Mouse (Mus musculus) testis, postnatal 10 days (tissue): ENCODE measurements around the gene Rbm4b.

Source experiments
- DNase-seq: peaks from one replicate; pipeline ENCODE4 v3.0.0; 2021; ENCODE audit warnings: low spot score

Gene Rbm4b

DNA sequence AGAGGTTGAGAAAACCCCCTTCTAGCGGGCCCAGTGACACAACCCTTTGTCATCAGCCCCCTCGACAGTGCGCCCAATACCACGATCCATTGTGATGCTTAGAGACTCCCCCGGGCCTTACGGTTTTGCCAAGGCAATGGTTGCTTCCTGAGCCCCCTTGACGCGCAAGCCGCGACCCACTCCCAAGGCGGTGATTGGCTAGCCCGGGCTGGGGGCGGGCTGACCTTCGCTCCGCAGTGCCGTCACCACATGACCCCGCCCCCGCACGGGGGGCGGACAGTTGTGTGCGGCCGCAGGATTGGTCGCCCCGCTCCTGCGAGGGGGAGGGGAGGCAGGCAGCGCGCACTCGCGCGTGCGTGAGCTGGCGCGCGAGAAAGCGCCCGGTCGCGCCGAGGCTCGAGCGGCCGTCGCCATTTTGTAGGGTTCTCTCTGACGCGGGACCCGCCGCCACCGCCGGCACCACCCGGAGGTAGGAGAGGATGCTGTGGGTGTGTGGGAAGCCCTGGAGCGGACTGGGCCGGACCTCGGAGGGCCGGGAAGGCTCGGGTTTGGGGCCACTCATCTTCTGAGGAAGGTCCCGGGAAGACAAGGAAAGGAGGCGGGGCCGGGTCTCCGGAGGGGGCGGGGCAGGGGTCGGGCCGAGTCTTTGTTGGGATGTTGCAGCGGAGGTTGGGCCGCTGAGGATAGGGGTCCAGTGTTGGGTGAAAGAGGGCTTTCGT, at the start of gene Rbm4b:
Gene Rbm4b (plus strand): TSS at position 305 of the 719 bp plus-strand sequence.
- DNase-seq, result peak; percentile 99

DNA sequence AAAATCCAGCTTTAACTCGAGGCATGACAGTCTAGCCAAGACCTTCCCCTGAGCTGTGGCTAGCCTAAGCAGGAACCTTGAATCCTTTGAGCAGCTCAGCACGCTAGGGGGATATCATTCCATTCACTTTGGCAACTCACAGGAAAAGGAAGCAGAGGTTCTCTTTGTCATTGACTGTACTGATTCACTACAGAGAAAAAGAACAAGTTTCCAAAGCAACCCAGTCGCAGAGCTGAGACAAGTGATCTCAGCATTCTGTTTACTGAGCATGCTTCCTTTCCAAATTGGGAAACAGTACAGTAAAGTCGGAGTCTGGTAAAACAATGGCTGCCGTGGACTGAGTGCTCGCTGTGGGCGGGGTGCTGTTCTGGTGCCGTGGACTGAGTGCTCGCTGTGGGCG, 47.5 kb upstream of the Rbm4b start:
- no peak for DNase-seq

DNA sequence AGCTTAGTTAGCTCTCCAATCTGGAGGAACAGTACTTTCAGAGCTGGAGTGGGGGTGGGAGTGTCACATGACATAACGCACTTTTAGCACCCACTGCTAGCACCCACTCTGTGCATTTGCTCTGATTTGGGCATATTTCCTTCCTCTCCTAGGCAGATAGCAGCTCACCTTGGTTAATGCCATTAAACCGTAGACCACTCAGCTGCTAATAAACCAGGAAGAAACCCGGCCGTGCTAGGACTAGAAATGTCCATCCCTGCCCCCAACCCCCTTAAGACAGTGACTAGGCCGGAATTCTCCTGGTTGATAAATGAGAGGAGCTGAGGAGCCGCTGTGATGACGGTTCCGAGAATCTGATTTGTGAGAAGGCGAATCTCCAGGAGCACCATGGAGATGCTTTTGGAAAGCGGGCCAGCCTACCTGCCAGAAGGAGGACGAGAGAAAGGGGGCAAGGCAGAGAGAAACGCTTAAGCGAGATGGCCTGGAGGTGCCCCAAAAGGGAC, 45.1 kb upstream of the Rbm4b start, which contains the start of gene Sptbn2:
Gene Sptbn2 (plus strand): TSS at position 70 of the 503 bp plus-strand sequence.
- DNase-seq, result no peak

DNA sequence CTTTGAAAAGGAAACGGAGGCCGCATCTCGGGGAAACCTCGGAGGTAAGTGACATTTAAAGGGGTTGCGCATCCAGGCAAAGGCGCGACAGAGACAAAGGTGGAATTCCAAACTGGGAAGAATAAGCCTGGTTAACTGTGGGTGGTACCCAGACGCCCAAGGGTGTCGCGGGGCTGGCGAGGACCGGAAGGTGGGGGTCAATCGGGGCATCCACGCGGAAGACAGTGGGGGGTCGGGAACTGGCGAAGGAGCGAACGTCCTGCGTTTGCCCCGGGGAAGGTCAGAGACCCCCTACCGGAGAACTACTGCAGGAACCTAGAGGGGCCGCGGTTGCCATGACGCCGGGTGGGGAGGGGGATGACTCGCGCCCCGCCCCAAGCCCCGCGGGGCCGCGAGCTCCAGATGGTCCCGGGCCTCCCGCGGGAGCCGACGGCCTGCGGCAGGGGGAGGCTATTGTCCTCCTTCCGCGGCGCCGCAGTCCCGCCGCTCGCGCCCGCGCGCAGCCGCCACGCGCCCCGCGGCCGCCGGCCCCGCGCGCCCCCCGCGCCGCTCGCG, 44.6 kb upstream of the Rbm4b start:
- no peak for DNase-seq

DNA sequence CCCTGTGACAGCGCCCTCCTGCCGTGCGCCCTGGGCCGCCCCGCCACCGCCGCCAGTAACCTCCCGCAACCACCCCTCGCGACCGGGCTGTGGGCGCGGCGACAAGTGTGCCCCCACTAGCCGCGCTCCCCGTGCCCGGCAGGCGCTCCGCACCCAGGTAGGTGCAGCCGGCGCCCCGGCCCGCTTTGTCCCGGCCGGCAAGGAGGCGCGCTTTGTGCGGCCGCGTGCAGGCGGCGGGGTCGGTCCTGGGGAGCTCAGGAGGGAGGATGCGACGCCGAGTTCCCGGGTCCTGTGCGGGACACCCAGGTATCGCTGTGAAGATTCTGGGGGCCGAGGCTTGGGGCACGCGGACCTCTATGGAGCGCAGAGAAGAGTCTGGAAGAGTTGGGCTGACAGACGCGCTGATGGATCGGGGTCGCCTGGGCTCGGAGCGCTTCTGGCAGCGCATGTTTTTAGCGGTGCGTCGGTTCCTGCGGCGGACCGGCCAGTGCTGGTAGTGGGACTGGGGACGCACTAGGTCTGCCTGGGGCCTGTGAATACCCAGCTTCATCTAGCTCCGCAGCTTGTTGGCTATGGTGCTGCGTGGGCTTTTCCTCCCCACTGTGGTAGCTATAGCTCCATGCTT, 44.0 kb upstream of the Rbm4b start:
- no peak for DNase-seq

DNA sequence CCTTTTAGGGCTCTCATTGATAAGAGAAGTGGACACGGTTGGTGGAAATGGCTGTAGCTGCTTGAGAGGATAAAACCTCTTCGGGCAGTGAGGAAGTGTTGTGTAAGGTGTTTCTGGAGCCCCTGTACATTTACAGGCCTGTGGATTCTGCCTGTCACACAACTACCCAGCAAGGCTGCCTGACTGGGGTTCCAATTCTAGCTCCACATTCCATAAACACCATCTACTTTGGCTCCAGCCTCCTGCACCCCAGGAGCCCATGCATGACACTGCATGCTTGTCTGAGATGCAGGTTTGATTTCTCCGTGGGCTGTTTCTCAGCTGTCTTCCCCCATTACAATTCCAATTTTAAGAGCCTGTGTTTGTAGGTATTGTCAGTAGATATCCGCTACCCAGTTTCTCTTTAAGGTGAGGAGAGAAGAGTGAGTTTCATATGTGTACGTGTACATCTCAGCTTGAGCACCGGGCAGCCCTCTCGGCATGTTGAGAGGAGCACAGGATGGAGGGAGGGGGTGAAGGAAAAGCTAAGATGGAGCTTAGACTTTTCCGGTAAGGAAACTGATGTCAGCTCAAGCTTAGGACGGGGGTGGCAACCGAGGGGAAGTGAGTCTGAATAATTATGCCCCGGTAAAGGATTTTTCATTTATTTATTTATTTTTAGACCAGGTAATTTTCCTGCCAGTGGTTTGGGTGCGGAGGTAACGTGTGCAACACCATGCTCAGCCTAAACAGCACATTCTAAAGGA, 43.3 kb upstream of the Rbm4b start:
- no peak for DNase-seq

DNA sequence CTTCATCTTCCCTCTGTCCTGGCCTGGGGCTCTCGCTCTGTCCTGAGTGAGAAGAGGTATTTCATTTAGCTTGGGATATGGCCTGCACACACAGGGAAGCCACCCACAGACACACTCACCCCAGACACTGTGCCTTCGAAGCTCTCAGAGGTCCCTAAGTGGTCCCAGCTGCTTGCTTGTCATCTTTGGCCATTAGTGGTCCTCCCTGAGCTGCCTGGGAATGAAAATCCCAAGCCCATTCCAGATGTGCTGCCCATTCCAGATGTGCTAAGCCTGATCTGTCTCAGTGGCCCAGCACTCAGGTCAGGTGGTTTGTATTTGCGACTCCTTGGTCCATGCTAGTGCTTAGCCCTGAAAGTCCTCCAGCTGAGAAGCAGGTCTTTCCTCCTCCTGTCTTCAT, 42.4 kb upstream of the Rbm4b start:
- no peak for DNase-seq

DNA sequence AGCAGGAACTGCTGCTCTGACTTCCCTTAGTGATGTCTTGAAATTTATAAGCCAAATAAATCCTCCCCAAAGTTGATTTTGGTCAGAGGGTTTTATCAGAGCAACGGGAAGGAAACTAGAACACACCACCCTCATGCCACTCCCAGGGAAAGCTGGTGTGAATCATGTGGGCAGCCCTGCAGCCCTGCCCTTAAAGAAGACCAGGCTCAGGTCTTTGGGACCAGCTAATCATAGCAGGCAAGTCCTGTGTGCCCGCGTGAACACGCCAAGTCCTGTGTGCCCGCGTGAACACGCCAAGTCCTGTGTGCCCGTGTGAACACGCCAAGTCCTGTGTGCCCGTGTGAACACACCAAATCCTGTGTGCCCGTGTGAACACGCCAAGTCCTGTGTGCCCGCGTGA, 39.5 kb upstream of the Rbm4b start:
- no peak for DNase-seq

DNA sequence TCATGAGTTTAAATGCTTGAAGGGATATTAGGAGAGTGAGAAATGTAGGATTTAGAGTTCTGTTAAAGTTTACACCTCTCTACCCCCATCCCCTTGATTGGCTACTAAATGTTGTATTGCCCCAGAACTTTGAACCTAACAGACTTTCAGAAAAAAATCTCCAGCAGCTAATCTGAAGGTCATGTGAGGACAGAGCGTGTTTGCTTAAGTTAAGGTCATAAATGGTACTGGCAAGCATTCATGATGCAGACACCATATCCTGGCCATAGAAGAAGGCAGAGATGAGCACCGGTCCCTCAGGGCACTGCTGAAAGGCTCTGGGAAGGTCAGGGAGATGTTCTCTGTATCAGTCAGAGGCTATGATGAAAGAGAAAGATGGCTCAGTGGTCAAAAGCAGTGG, 39.0 kb upstream of the Rbm4b start:
- no peak for DNase-seq

DNA sequence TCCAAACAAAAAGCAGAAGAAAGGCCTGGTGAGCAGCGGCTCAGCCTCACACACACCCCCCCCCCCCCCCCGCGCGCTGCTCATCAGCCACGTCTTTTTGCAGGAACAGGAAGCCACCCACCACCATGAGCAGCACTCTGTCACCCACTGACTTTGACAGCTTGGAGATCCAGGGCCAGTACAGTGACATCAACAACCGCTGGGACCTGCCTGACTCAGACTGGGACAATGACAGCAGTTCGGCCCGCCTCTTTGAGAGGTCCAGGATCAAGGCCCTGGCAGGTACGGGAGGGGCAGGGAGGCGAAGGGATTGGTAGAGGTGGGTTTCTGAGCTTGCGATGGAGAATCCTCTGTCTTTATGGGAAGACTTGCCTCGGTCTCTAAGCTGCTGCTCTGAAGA, 37.6 kb upstream of the Rbm4b start:
- no peak for DNase-seq

DNA sequence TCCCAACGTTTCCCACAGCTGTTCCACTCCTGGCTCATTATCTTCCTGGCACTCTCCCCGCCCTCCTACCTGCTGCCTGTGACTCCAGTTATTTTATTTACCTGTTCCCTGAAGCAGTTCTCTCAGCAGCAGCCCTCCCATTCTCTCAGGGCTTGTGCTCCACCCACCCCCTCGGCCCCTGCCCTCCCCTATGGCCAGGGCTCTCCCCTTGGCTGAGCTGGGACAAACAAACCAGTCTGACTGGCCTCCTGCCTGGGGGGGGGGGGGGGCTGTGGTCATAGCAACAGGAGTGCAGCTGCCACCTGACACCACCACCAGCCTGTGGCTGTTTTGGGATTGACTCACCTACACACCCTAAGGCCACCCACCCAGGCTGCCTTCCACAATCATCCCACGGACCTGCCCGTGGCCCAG, 36.9 kb upstream of the Rbm4b start:
- no peak for DNase-seq

DNA sequence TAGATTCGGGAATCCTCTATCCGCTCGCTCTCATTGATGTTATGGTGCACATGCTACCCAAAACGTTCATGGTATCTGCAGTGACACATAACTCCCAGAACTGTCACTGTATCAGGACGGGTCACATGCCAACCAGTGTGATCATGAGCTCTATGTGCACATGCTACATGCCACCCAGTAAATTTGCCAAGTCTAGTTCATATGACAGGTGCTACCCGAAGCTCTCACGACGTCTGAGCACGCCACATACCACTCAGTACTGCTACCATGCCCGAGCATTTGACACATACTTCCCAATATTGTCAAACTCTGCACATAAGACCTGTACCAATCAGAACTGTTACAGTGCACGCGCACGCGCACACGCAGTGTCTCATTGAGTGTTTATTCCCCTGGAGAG, 36.2 kb upstream of the Rbm4b start:
- DNase-seq, result no peak

DNA sequence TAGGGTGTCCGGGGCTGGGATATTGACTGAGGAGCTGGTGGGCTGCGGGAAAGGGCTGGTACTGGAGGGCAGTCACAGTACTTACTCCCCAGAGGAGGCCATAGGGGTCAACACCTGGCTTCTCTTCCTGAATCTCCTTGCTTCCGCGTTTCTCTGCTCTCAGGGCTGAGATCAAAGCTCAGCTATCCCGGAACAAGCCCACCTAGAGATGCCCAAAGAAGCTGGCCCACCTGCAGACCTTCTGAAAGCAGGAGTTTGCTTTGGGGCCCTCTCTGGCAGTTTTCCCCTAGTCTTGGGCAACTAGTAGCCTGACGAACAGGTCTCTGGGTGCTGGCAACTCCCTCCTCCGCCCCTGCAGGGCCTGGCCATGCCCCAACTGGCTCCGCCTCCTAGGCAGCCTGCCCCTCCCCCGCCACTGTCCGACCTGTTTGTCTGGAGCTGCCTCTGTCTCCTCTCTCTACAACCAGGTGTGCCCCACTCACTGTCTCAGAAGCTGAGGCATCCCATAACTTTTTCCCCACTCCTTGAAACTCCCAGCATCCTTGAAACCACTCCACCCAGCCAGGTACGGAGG, 35.5 kb upstream of the Rbm4b start:
- DNase-seq, result peak; percentile 65

DNA sequence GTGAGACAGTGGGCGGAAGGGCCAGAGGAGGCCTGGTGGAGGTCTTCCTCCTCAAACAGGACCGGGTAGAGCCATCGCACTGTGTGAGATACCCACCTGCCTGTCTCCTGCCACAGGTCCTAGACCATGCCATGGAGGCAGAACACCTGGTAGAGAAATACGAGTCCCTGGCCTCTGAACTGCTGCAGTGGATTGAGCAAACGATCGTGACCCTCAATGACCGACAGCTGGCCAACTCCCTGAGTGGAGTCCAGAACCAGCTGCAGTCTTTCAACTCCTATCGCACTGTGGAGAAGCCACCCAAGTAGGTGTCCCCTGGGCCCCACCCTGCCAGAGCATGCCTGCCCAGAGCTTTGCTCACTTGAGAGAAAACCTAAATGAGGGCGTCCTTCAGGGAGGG, 27.1 kb upstream of the Rbm4b start:
- DNase-seq, result no peak

DNA sequence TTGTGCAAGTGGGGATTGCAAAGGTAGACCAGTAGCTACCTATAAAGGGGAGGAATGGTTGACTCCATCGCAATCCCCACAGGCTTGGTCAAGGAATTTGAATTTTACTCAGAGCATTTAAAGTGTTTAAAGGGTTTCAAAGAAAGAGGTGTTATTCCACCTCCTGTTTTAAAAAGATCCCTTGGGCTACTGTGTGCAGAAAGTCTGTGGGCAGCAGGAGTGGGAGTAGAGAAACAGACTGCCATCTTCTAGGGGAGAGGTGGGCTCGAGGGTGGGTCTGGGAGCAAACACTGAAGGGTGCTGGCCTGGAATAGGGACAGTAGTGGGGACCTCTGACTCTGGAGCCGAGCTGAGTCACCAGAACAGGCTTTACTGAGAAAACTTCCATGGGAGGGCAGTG, 23.2 kb upstream of the Rbm4b start:
- DNase-seq, result no peak

DNA sequence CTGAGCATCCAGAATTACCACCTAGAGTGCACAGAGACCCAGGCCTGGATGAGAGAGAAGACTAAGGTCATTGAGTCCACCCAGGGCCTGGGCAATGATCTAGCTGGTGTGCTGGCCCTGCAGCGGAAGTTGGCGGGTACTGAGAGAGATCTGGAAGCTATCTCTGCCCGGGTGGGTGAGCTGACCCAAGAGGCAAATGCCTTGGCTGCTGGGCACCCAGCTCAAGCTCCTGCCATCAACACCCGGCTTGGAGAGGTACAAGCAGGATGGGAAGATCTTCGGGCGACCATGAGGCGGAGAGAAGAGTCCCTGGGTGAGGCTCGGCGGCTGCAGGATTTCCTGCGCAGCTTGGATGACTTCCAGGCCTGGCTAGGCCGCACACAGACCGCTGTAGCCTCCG, 18.4 kb upstream of the Rbm4b start:
- no peak for DNase-seq

DNA sequence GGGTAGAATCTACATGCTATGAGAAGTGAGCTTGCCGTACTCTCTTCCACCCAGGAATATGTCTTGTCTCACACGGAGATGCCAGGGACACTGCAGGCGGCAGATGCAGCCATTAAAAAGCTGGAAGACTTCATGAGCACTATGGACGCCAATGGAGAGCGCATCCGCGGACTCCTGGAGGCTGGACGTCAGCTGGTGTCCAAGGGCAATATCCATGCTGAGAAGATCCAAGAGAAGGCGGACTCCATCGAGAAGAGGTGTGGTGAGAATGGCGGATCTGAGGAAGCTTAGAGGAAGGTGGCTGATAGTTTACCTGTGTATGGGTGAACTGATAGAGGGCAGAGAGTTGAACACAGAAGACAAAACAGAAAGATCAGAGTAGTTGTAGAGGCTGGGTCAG, 17.2 kb upstream of the Rbm4b start:
- DNase-seq, result no peak

DNA sequence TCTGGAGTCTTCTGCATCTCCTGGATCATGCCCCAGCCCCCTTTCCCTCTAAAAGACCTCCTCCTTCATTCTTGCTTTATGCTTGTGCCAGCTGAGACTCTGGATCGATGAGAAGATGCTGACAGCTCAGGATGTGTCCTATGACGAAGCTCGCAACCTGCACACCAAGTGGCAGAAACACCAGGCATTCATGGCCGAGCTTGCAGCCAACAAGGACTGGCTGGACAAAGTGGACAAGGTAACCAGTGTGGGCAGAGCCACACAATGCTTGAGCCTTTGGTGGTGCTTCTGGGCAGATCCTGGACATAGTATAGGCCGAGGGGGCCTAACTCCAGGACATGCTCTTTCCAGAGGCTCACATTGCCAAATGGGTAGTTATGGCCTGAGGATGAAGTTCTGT, 16.5 kb upstream of the Rbm4b start:
- DNase-seq, result no peak

DNA sequence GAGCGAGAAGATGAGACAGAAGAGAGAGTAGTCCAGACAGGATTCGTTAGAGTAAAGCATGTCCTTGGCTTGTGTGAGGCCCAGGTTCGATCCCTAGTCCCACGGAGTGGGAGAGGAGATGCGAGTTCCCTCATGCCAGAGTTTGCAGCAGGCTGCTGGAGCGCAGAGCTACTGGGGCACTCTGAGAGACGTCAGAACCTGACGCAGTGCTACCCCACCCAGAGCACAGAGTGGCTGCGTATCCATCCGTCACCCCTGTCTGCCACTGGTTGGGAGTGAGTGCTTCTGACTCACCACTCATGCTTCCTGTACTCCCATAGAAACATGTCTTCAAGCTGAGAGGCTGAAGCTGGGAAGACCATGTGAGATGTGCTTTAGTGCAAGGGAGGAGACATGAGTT, 14.8 kb upstream of the Rbm4b start:
- no peak for DNase-seq

DNA sequence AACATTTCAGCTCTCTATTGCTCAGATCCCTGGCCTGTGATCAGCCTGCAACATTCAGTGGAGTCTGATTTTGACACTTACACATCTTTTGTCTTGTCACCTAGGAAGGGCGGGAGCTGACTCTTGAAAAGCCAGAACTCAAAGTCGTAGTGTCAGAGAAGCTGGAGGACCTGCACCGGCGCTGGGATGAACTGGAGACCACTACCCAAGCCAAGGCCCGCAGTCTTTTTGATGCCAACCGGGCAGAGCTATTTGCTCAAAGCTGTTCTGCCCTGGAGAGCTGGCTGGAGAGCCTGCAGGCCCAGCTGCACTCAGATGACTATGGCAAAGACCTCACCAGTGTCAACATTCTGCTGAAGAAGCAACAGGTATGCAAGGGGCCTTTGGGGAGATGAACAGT, 14.1 kb upstream of the Rbm4b start:
- DNase-seq, result no peak

DNA sequence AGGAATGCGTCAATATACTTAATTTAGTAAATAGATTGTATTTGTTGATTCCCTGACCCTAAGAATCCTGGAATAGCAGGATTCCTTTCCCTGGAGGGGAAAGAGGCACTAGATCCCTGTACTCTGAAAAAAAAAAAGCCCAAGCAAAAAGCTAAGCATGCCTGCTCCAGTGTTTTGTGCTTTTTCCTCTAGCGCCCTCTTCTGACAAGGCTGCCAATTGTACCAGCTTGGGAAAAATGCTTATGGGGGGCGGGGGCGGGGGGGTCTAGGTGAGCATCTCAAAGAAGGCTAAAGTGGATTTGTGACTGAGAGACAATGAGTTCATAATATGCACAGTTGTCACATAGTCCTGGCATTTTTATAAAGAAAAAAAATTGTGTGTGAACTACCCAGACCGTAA, 12.8 kb upstream of the Rbm4b start:
- no peak for DNase-seq

DNA sequence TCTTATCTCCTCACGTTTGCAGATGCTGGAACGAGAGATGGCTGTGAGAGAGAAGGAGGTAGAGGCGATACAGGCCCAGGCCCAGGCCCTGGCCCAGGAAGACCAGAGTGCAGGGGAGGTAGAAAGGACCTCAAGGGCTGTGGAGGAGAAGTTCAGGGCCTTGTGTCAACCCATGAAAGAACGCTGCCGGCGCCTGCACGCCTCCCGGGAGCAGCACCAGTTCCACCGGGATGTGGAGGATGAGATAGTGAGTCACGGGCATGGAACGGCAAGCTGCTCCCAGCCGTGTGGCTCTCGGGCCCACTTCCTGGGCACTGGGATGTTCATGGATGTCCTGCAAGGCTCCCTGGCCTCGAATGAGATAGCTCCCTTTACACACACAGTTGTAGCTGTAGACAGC, 12.3 kb upstream of the Rbm4b start:
- peak; percentile 32 for DNase-seq
